9 mouse cellular contexts compared by ENCODE assay signal in the genomic region with DNA sequence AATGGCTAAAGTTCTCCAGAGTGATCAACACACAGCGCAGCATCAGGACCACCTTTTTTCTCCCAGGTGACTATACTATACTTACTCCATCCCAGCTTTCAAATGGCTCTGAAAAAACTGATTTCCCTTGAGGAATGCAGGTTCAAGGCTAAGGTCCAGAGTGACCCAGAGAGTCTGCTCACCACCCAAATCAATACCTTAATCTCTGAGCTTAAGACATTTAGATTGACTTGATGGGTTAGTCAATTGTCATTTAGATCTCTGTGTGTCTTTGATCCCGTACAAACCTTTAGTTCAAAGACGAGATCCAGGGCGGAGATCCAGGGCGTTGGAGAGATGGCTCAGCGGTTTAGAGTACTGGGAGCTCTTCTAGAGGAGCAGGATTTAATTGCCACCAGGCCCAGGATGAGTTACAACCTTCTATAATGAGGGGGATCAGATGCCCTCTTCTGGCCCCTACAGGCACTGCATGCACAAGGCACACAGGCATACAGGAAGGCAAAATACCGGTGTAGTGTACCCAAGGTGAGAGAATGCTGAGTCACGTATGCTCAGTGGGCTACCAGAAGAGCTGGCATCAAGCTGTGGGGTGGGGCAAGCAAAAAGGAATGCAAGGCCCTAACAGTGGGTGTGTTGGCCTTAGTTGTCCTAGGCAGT. TPM values are rescaled to one million over a fixed set of nuclear protein-coding genes. Genes with fewer than 3 reads are reported as not detected.
DNase-seq lines count a peak whose midpoint lies in the region; ATAC-seq and TF ChIP-seq lines count a peak whose summit lies in the region.
"Had no signal": no experiment of that assay in that cellular context is flagged by ENCODE, and none has a peak within 500 bp of the region (broad histone marks: within the 10 kb centered on the region; RNA-seq: fewer than 3 reads in every experiment).

No protein-coding gene starts in this region.

- intact Hi-C loops in heart, postnatal 10 days (cut with DNase I) = loop anchor here (2.0 to 5.0 kb wide), 3 partner anchors 104 to 209 kb away; no protein-coding TSS in a partner anchor

- 58% methylated on average over 8 of the region's 8 CpGs for WGBS in kidney, embryonic 16.5 days

- peaks cover 67% of the 10 kb centered on the region for H3K36me3 ChIP-seq in E14TG2a.4 (ENCODE audit: insufficient read depth, low read length)
- peaks cover 31% of the 10 kb centered on the region for H3K36me3 ChIP-seq in kidney, embryonic 16.5 days (ENCODE audit: insufficient read depth, low read length)

- no peaks in the 10 kb centered on the region for H3K27me3 ChIP-seq in E14TG2a.4 (ENCODE audit: insufficient read depth, low read length)
- H3K27me3 ChIP-seq in kidney, embryonic 16.5 days (ENCODE audit: insufficient read depth, low read length) = no peaks in the 10 kb centered on the region
- H3K27me3 ChIP-seq: midbrain, embryonic 12.5 days had no signal

- peak; percentile 24 to 60 for DNase-seq in heart, postnatal 10 days
- no peak for DNase-seq in heart, adult 11 months
- DNase-seq in c-Kit-negative CD71-positive TER-119-positive erythroid progenitor cells, embryonic 14.5 days (ENCODE audit: low read depth, low spot score) = peak; percentile 51
- DNase-seq in adipocyte (ENCODE audit: low spot score) = no peak
- DNase-seq in frontal cortex, postnatal 25 days (ENCODE audit: low spot score in 2 of 2) = no peak

- ATAC-seq in kidney, embryonic 16.5 days (ENCODE audit: low FRiP score, low TSS enrichment) = 0 out of 2 replicates have a peak, but pooled peaks have one; percentile 25
- ATAC-seq in megakaryocyte, adult 5-6 weeks (ENCODE audit: poor library complexity, severe bottlenecking) = 0 out of 2 replicates have a peak, but pooled peaks have one; percentile 56

- H3K9ac ChIP-seq in kidney, embryonic 16.5 days (replicated peaks; ENCODE audit: low read length) = no peak overlapping the region

- peaks cover 94% of the 10 kb centered on the region for H3K4me1 ChIP-seq in E14TG2a.4 (replicated peaks; ENCODE audit: low read depth, low read length)
- peaks cover 27% of the 10 kb centered on the region for H3K4me1 ChIP-seq in kidney, embryonic 16.5 days (ENCODE audit: insufficient read depth, low read length)

- TF ChIP-seq CTCF in E14TG2a.4 (conservative IDR thresholded peaks at IDR 0.05; ENCODE audit: low read length) = peak; percentile 93

- no peak overlapping the region for H3K27ac ChIP-seq in kidney, embryonic 16.5 days (ENCODE audit: low read length)
- H3K27ac ChIP-seq: midbrain, embryonic 12.5 days had no signal

- H3K9me3 ChIP-seq in E14TG2a.4 (ENCODE audit: low read length) = no peaks in the 10 kb centered on the region
- no peaks in the 10 kb centered on the region for H3K9me3 ChIP-seq in kidney, embryonic 16.5 days (ENCODE audit: low read length)
- H3K9me3 ChIP-seq: midbrain, embryonic 12.5 days had no signal

- H3K4me2 ChIP-seq in kidney, embryonic 16.5 days (replicated peaks; ENCODE audit: low read depth, low read length) = no peak overlapping the region
- H3K4me2 ChIP-seq: midbrain, embryonic 12.5 days had no signal

- peak overlapping the region; percentile 90 for H3K4me3 ChIP-seq in E14TG2a.4 (replicated peaks; ENCODE audit: low read length)
- no peak overlapping the region for H3K4me3 ChIP-seq in kidney, embryonic 16.5 days (ENCODE audit: low read length)
- H3K4me3 ChIP-seq: midbrain, embryonic 12.5 days had no signal

RNA-seq across cellular contexts. Expression of a gene that starts 24.9 kb away (rescaled TPM):
- under 1 TPM; 0.45 to 0.72 TPM for total RNA-seq in heart, postnatal 10 days (2021)
- 57.2 and 62.5 TPM in 2 replicates for polyA plus RNA-seq in kidney, embryonic 16.5 days (2015; fragmentation: Nextera tagmentation; extraction: Ambion mirVana)
- not detected in 2 replicates for total RNA-seq in megakaryocyte, adult 5-6 weeks (2015)
- not detected in 2 replicates for total RNA-seq in megakaryocyte, adult 5-6 weeks (2017)

RNA-seq across cellular contexts. Expression of a gene that starts 43.5 kb away (rescaled TPM):
- total RNA-seq in heart, postnatal 10 days (2021) = not detected
- polyA plus RNA-seq in kidney, embryonic 16.5 days (2015; fragmentation: Nextera tagmentation; extraction: Ambion mirVana) = not detected in 2 replicates
- not detected in 2 replicates for total RNA-seq in megakaryocyte, adult 5-6 weeks (2015)
- not detected in 2 replicates for total RNA-seq in megakaryocyte, adult 5-6 weeks (2017)
- polyA plus RNA-seq: midbrain, embryonic 12.5 days had no signal

RNA-seq across cellular contexts. Expression of a gene that starts 53.8 kb away (rescaled TPM):
- 10 to 100 TPM; 54.3 to 56.9 TPM for total RNA-seq in heart, postnatal 10 days (2021)
- polyA plus RNA-seq in kidney, embryonic 16.5 days (2015; fragmentation: Nextera tagmentation; extraction: Ambion mirVana) = 93.1 and 96.0 TPM in 2 replicates
- 80.1 and 93.3 TPM in 2 replicates for total RNA-seq in megakaryocyte, adult 5-6 weeks (2015)
- 47.6 and 59.8 TPM in 2 replicates for total RNA-seq in megakaryocyte, adult 5-6 weeks (2017)

Comparison
In these comparisons a context has a peak if more than half of its experiments do, and no peak if none do; other contexts are left out.
1. DNase-seq: peak in heart, postnatal 10 days (2 of 2) and c-Kit-negative CD71-positive TER-119-positive erythroid progenitor cells, embryonic 14.5 days (single experiment); none in heart, adult 11 months (single experiment), adipocyte (single experiment) and frontal cortex, postnatal 25 days (0 of 2).